Mouse (Mus musculus): ENCODE measurements around the gene Eef1e1.
"Not testable (repeated sequence)": the region's sequence is repeated elsewhere in the genome, so short reads cannot be mapped to it uniquely, and the experiment has no call there.

The Eef1e1 gene

GRCm38 (mm10) chr13:38625492-38626228, 33.2 kb downstream of the Eef1e1 start:
- peak in 1 of 2 experiments; percentile 20 for DNase-seq (ENCODE audit: low spot score in 2 of 2)

GRCm38 (mm10) chr13:38624292-38624902, 34.5 kb downstream of the Eef1e1 start:
- DNase-seq (ENCODE audit: low spot score in 2 of 2): no peak

GRCm38 (mm10) chr13:38623296-38623695, 35.6 kb downstream of the Eef1e1 start:
- DNase-seq (ENCODE audit: low spot score in 2 of 2): no peak

GRCm38 (mm10) chr13:38618001-38618630, 40.7 kb downstream of the Eef1e1 start:
- not testable (repeated sequence) for DNase-seq (ENCODE audit: low spot score in 2 of 2)

GRCm38 (mm10) chr13:38616887-38617286, 42.0 kb downstream of the Eef1e1 start:
- DNase-seq (ENCODE audit: low spot score in 2 of 2): no peak

- no peak for DNase-seq (ENCODE audit: low spot score in 2 of 2)
Observed at GRCm38 (mm10) chr13:38615656-38616055, 43.2 kb downstream of the Eef1e1 start.

- no peak for DNase-seq (ENCODE audit: low spot score in 2 of 2)
Observed at GRCm38 (mm10) chr13:38614298-38614697, 44.6 kb downstream of the Eef1e1 start.

GRCm38 (mm10) chr13:38613583-38613982, 45.3 kb downstream of the Eef1e1 start:
- no peak for DNase-seq (ENCODE audit: low spot score in 2 of 2)

GRCm38 (mm10) chr13:38612608-38613007, 46.2 kb downstream of the Eef1e1 start:
- DNase-seq (ENCODE audit: low spot score in 2 of 2): no peak

- no peak for DNase-seq (ENCODE audit: low spot score in 2 of 2)
Observed at GRCm38 (mm10) chr13:38612179-38612578, 46.7 kb downstream of the Eef1e1 start.

GRCm38 (mm10) chr13:38610336-38610735, 48.5 kb downstream of the Eef1e1 start:
- no peak for DNase-seq (ENCODE audit: low spot score in 2 of 2)

- DNase-seq (ENCODE audit: low spot score in 2 of 2): no peak
Observed at GRCm38 (mm10) chr13:38607130-38607529, 51.7 kb downstream of the Eef1e1 start.

- DNase-seq (ENCODE audit: low spot score in 2 of 2): no peak
Observed at GRCm38 (mm10) chr13:38605353-38605752, 53.5 kb downstream of the Eef1e1 start.

- peak; percentile 18 to 63 for DNase-seq (ENCODE audit: low spot score in 2 of 2)
Observed at GRCm38 (mm10) chr13:38602966-38603365, 55.9 kb downstream of the Eef1e1 start.

- DNase-seq (ENCODE audit: low spot score in 2 of 2): no peak
Observed at GRCm38 (mm10) chr13:38602243-38602832, 56.5 kb downstream of the Eef1e1 start.

- no peak for DNase-seq (ENCODE audit: low spot score in 2 of 2)
Observed at GRCm38 (mm10) chr13:38600811-38601210, 58.0 kb downstream of the Eef1e1 start.

GRCm38 (mm10) chr13:38597076-38597475, 61.8 kb downstream of the Eef1e1 start:
- DNase-seq (ENCODE audit: low spot score in 2 of 2): no peak

GRCm38 (mm10) chr13:38596461-38596860, 62.4 kb downstream of the Eef1e1 start:
- DNase-seq (ENCODE audit: low spot score in 2 of 2): no peak
